Mouse (Mus musculus) heart, adult 11 months (tissue): ENCODE measurements at regions not wholly inside any gene's neighbourhood (a gene's known extent, or its start where the extent isn't known, plus 50 kb on each side); places are given as distances from the start of the nearest gene placed in this dataset.
A peak's percentile ranks its signal among the peaks of the same experiment; 100 is the strongest.
"Not testable (repeated sequence)": the region's sequence is repeated elsewhere in the genome, so short reads cannot be mapped to it uniquely, and the experiment has no call there.

Source experiments
- DNase-seq: peaks from one replicate; pipeline ENCODE4 v3.0.0; 2022

GRCm38 (mm10) chr12:45590191-45590590 is 515.7 kb upstream of the Stxbp6 start:
- DNase-seq, result no peak

GRCm38 (mm10) chr12:45585763-45586162 is 511.3 kb upstream of the Stxbp6 start:
- DNase-seq, result peak; percentile 55

GRCm38 (mm10) chr12:45563325-45564030 is 489.0 kb upstream of the Stxbp6 start:
- no peak for DNase-seq

- no peak for DNase-seq
These were observed 488.2 kb upstream of the Stxbp6 start for GRCm38 (mm10) chr12:45562637-45563220.

- no peak for DNase-seq
These were observed 487.4 kb upstream of the Stxbp6 start for GRCm38 (mm10) chr12:45561889-45562288.

GRCm38 (mm10) chr12:45561362-45561761 is 486.9 kb upstream of the Stxbp6 start:
- no peak for DNase-seq

GRCm38 (mm10) chr12:45549906-45550305 is 475.4 kb upstream of the Stxbp6 start:
- DNase-seq, result peak; percentile 7

- no peak for DNase-seq
These were observed 445.0 kb upstream of the Stxbp6 start for GRCm38 (mm10) chr12:45519554-45519953.

- no peak for DNase-seq
These were observed 439.9 kb upstream of the Stxbp6 start for GRCm38 (mm10) chr12:45514459-45514858.

GRCm38 (mm10) chr12:45507400-45507982 is 433.0 kb upstream of the Stxbp6 start:
- DNase-seq, result no peak

GRCm38 (mm10) chr12:45499834-45500233 is 425.3 kb upstream of the Stxbp6 start:
- no peak for DNase-seq

GRCm38 (mm10) chr12:45498230-45498629 is 423.7 kb upstream of the Stxbp6 start:
- DNase-seq, result no peak

- no peak for DNase-seq
These were observed 414.5 kb upstream of the Stxbp6 start for GRCm38 (mm10) chr12:45489029-45489428.

GRCm38 (mm10) chr12:45476881-45477280 is 402.4 kb upstream of the Stxbp6 start:
- DNase-seq, result no peak

- DNase-seq, result no peak
These were observed 393.6 kb upstream of the Stxbp6 start for GRCm38 (mm10) chr12:45468093-45468492.

GRCm38 (mm10) chr12:45467058-45467457 is 392.5 kb upstream of the Stxbp6 start:
- no peak for DNase-seq

- DNase-seq, result peak; percentile 67
These were observed 391.6 kb upstream of the Stxbp6 start for GRCm38 (mm10) chr12:45466066-45466465.

- DNase-seq, result peak; percentile 79
These were observed 390.4 kb upstream of the Stxbp6 start for GRCm38 (mm10) chr12:45464952-45465351.

GRCm38 (mm10) chr12:45458746-45459145 is 384.2 kb upstream of the Stxbp6 start:
- not testable (repeated sequence) for DNase-seq

- DNase-seq, result no peak
These were observed 369.1 kb upstream of the Stxbp6 start for GRCm38 (mm10) chr12:45443512-45444190.

- DNase-seq, result no peak
These were observed 368.0 kb upstream of the Stxbp6 start for GRCm38 (mm10) chr12:45442474-45442873.

GRCm38 (mm10) chr12:45439745-45440144 is 365.2 kb upstream of the Stxbp6 start:
- peak; percentile 65 for DNase-seq

GRCm38 (mm10) chr12:45437271-45437670 is 362.8 kb upstream of the Stxbp6 start:
- DNase-seq, result no peak

GRCm38 (mm10) chr12:45399436-45399835 is 324.9 kb upstream of the Stxbp6 start:
- no peak for DNase-seq
